Mouse (Mus musculus): ENCODE data around the gene Plpp3. TPM values are rescaled to one million over a fixed set of nuclear protein-coding genes. Genes with fewer than 3 reads are reported as not detected.

Gene Plpp3
- polyA plus RNA-seq, 1 experiment from 2014 or later = 95.1 TPM

- no peak overlapping the region for H3K4me3 ChIP-seq
- no peaks in the 10 kb centered on the region for H3K9me3 ChIP-seq
- no peak overlapping the region for H3K9ac ChIP-seq
- H3K4me2 ChIP-seq = no peak overlapping the region
- WGBS = 87% methylated on average over 5 of the region's 5 CpGs
- H3K4me1 ChIP-seq (replicated peaks) = peaks cover 30% of the 10 kb centered on the region
- H3K36me3 ChIP-seq = no peaks in the 10 kb centered on the region
- no peak overlapping the region for H3K27ac ChIP-seq (replicated peaks)
- ATAC-seq (ENCODE audit: low FRiP score, low read depth) = no peak
- no peaks in the 10 kb centered on the region for H3K27me3 ChIP-seq
These were observed 51.8 kb downstream of the Plpp3 start for GRCm38 (mm10) chr4:105208977-105209376.

GRCm38 (mm10) chr4:105213314-105213713 lies 56.2 kb downstream of the Plpp3 start:
- Histone ChIP-seq H3K36me3 (no peaks in the 10 kb centered on the region), H3K9me3 (no peaks in the 10 kb centered on the region), H3K9ac (no peak overlapping the region), H3K4me1 (replicated peaks) (peaks cover under 1% of the 10 kb centered on the region; the same call in 1 of the 2 replicates), H3K27ac (replicated peaks) (no peak overlapping the region), H3K4me2 (no peak overlapping the region), H3K27me3 (no peaks in the 10 kb centered on the region), H3K4me3 (no peak overlapping the region)
- no peak for ATAC-seq (ENCODE audit: low FRiP score, low read depth)

- no peak for ATAC-seq (ENCODE audit: low FRiP score, low read depth)
- peaks cover 11% of the 10 kb centered on the region for H3K4me1 ChIP-seq (replicated peaks)
- H3K9me3 ChIP-seq = no peaks in the 10 kb centered on the region
- no peaks in the 10 kb centered on the region for H3K36me3 ChIP-seq
- no peak overlapping the region for H3K9ac ChIP-seq
- no peak overlapping the region for H3K27ac ChIP-seq (replicated peaks)
- no peaks in the 10 kb centered on the region for H3K27me3 ChIP-seq
- no peak overlapping the region for H3K4me2 ChIP-seq
- WGBS = 96% methylated on average over 1 of the region's 1 CpGs
- H3K4me3 ChIP-seq = no peak overlapping the region
These were observed 57.3 kb downstream of the Plpp3 start for GRCm38 (mm10) chr4:105214438-105214837.

- H3K4me1 ChIP-seq (replicated peaks) = peaks cover 11% of the 10 kb centered on the region
- H3K4me3 ChIP-seq = no peak overlapping the region
- no peaks in the 10 kb centered on the region for H3K9me3 ChIP-seq
- H3K4me2 ChIP-seq = no peak overlapping the region
- H3K36me3 ChIP-seq = no peaks in the 10 kb centered on the region
- no peak overlapping the region for H3K9ac ChIP-seq
- 74% methylated on average over 12 of the region's 12 CpGs for WGBS
- no peaks in the 10 kb centered on the region for H3K27me3 ChIP-seq
- no peak overlapping the region for H3K27ac ChIP-seq (replicated peaks)
- ATAC-seq (ENCODE audit: low FRiP score, low read depth) = no peak
These were observed 58.7 kb downstream of the Plpp3 start for GRCm38 (mm10) chr4:105215726-105216410.

GRCm38 (mm10) chr4:105218202-105218601 lies 61.1 kb downstream of the Plpp3 start:
- Histone ChIP-seq H3K4me1 (replicated peaks) (peaks cover 20% of the 10 kb centered on the region), H3K36me3 (no peaks in the 10 kb centered on the region), H3K4me2 (no peak overlapping the region), H3K4me3 (no peak overlapping the region), H3K9me3 (no peaks in the 10 kb centered on the region), H3K9ac (no peak overlapping the region), H3K27ac (replicated peaks) (no peak overlapping the region), H3K27me3 (no peaks in the 10 kb centered on the region)
- no peak for ATAC-seq (ENCODE audit: low FRiP score, low read depth)
- 82% methylated on average over 10 of the region's 10 CpGs for WGBS

- Histone ChIP-seq H3K9me3 (no peaks in the 10 kb centered on the region), H3K9ac (no peak overlapping the region), H3K4me3 (no peak overlapping the region), H3K36me3 (no peaks in the 10 kb centered on the region), H3K27ac (replicated peaks) (no peak overlapping the region), H3K4me1 (replicated peaks) (peaks cover 22% of the 10 kb centered on the region), H3K4me2 (no peak overlapping the region), H3K27me3 (no peaks in the 10 kb centered on the region)
- 76% methylated on average over 13 of the region's 13 CpGs for WGBS
- ATAC-seq (ENCODE audit: low FRiP score, low read depth) = no peak
These were observed 62.2 kb downstream of the Plpp3 start for GRCm38 (mm10) chr4:105219316-105219715.

- H3K4me3 ChIP-seq = no peak overlapping the region
- H3K36me3 ChIP-seq = no peaks in the 10 kb centered on the region
- no peak for ATAC-seq (ENCODE audit: low FRiP score, low read depth)
- H3K9ac ChIP-seq = no peak overlapping the region
- no peaks in the 10 kb centered on the region for H3K27me3 ChIP-seq
- no peak overlapping the region for H3K4me2 ChIP-seq
- no peak overlapping the region for H3K27ac ChIP-seq (replicated peaks)
- H3K4me1 ChIP-seq (replicated peaks) = peaks cover 22% of the 10 kb centered on the region
- 91% methylated on average over 3 of the region's 3 CpGs for WGBS
- H3K9me3 ChIP-seq = no peaks in the 10 kb centered on the region
These were observed 63.7 kb downstream of the Plpp3 start for GRCm38 (mm10) chr4:105220849-105221248.

GRCm38 (mm10) chr4:105221256-105221840 lies 64.2 kb downstream of the Plpp3 start:
- no peak for ATAC-seq (ENCODE audit: low FRiP score, low read depth)
- no peaks in the 10 kb centered on the region for H3K27me3 ChIP-seq
- H3K9ac ChIP-seq = no peak overlapping the region
- no peak overlapping the region for H3K4me2 ChIP-seq
- 67% methylated on average over 11 of the region's 11 CpGs for WGBS
- H3K27ac ChIP-seq (replicated peaks) = no peak overlapping the region
- no peaks in the 10 kb centered on the region for H3K36me3 ChIP-seq
- H3K4me1 ChIP-seq (replicated peaks) = peaks cover 22% of the 10 kb centered on the region
- no peak overlapping the region for H3K4me3 ChIP-seq
- no peaks in the 10 kb centered on the region for H3K9me3 ChIP-seq

GRCm38 (mm10) chr4:105223101-105223924 lies 66.2 kb downstream of the Plpp3 start:
- H3K9ac ChIP-seq = no peak overlapping the region
- WGBS = 80% methylated on average over 5 of the region's 5 CpGs
- H3K4me1 ChIP-seq (replicated peaks) = peaks cover 21% of the 10 kb centered on the region
- no peak overlapping the region for H3K4me3 ChIP-seq
- H3K36me3 ChIP-seq = no peaks in the 10 kb centered on the region
- ATAC-seq (ENCODE audit: low FRiP score, low read depth) = no peak
- no peak overlapping the region for H3K4me2 ChIP-seq
- no peak overlapping the region for H3K27ac ChIP-seq (replicated peaks)
- H3K9me3 ChIP-seq = no peaks in the 10 kb centered on the region
- H3K27me3 ChIP-seq = no peaks in the 10 kb centered on the region

GRCm38 (mm10) chr4:105223925-105224300 lies 66.8 kb downstream of the Plpp3 start:
- Histone ChIP-seq H3K36me3 (no peaks in the 10 kb centered on the region), H3K27ac (replicated peaks) (no peak overlapping the region), H3K9ac (no peak overlapping the region), H3K4me3 (no peak overlapping the region), H3K4me2 (no peak overlapping the region), H3K4me1 (replicated peaks) (peaks cover 15% of the 10 kb centered on the region), H3K27me3 (no peaks in the 10 kb centered on the region), H3K9me3 (no peaks in the 10 kb centered on the region)
- no peak for ATAC-seq (ENCODE audit: low FRiP score, low read depth)
- WGBS = 49% methylated on average over 4 of the region's 4 CpGs

- Histone ChIP-seq H3K27ac (replicated peaks) (0 out of 2 replicates have a peak overlapping the region, but pooled peaks have one; percentile 3), H3K27me3 (no peaks in the 10 kb centered on the region), H3K4me2 (no peak overlapping the region), H3K4me1 (replicated peaks) (peaks cover 10% of the 10 kb centered on the region; the same call in 1 of the 2 replicates), H3K9ac (no peak overlapping the region), H3K4me3 (no peak overlapping the region), H3K9me3 (no peaks in the 10 kb centered on the region), H3K36me3 (no peaks in the 10 kb centered on the region)
- WGBS = 77% methylated on average over 2 of the region's 2 CpGs
- no peak for ATAC-seq (ENCODE audit: low FRiP score, low read depth)
These were observed 68.4 kb downstream of the Plpp3 start for GRCm38 (mm10) chr4:105225512-105225911.

- H3K4me1 ChIP-seq (replicated peaks) = peaks cover 6% of the 10 kb centered on the region; the same call in 1 of the 2 replicates
These were observed 69.2 kb downstream of the Plpp3 start for GRCm38 (mm10) chr4:105226351-105226750.

More at GRCm38 (mm10) chr4:105226351-105226750, 69.2 kb downstream of the Plpp3 start:
- ATAC-seq (ENCODE audit: low FRiP score, low read depth) = no peak
- no peak overlapping the region for H3K9ac ChIP-seq
- no peak overlapping the region for H3K27ac ChIP-seq (replicated peaks)
- no peak overlapping the region for H3K4me3 ChIP-seq
- no peaks in the 10 kb centered on the region for H3K27me3 ChIP-seq
- 75% methylated on average over 6 of the region's 6 CpGs for WGBS
- H3K4me2 ChIP-seq = no peak overlapping the region
- H3K36me3 ChIP-seq = no peaks in the 10 kb centered on the region
- no peaks in the 10 kb centered on the region for H3K9me3 ChIP-seq
